Comparison of ENCODE assay signal across 8 mouse cellular contexts in the genomic region with DNA sequence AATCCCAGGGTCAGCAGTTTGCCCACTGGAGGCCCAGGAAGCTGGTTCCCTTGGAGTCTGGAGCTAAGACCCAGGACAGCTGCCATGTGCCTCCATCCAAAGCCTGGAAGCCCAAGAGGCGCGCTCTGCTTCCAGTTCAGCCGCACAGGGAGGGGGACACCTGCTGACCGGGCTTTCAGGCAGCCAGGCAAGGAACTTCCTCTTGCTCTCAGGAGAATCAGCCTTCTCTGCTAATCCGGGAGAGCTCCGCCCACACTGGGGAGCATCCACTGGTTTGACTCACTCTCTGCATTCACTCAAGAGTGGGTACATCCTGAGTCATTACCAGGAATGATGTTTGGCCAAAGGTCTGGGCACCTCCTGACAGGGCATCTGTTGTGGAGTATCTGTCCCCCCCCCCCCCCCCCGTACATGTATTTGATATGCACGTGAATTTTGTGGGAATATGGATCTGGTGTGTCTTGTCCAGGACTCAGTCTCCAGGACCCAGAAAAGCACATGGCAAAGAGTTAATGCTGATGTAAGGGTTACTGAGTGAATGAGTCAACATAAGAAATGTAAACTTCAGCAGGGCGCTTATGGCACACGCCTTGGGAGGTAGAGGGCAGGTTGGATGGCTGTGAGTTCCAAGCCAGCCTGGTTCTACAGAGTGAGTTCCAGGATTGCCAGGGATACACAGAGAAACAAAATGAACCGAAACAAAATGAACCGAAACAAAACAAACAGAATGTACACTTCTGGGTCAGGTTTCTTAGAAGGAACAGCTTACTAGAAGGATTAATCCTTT. TPM values are rescaled to one million over a fixed set of nuclear protein-coding genes. Genes with fewer than 3 reads are reported as not detected.
A peak's percentile ranks its signal among the peaks of the same experiment; 100 is the strongest.
DNase-seq lines count a peak whose midpoint lies in the region; ATAC-seq and TF ChIP-seq lines count a peak whose summit lies in the region.
"Had no signal": no experiment of that assay in that cellular context is flagged by ENCODE, and none has a peak within 500 bp of the region (broad histone marks: within the 10 kb centered on the region; RNA-seq: fewer than 3 reads in every experiment).

No protein-coding gene starts in this region.

- no peaks in the 10 kb centered on the region; the same call in 1 of the 2 replicates for H3K36me3 ChIP-seq in liver, embryonic 11.5 days (ENCODE audit: control insufficient read depth, insufficient read depth, low read length)
- H3K36me3 ChIP-seq in ES-E14 (ENCODE audit: control insufficient read depth, insufficient read depth, low read length, poor library complexity, severe bottlenecking), result no peaks in the 10 kb centered on the region
- H3K36me3 ChIP-seq in kidney, embryonic 14.5 days (ENCODE audit: control insufficient read depth, insufficient read depth, low read length), result no peaks in the 10 kb centered on the region
- H3K36me3 ChIP-seq: limb, embryonic 13.5 days had no signal

- 0 out of 2 replicates have a peak, but pooled peaks cover 4% of the 10 kb centered on the region for H3K4me1 ChIP-seq in liver, embryonic 11.5 days (replicated peaks; ENCODE audit: control insufficient read depth, insufficient read depth, low read length)
- H3K4me1 ChIP-seq in ES-E14 (ENCODE audit: control insufficient read depth in 2 of 2, insufficient read depth in 2 of 2, low read length in 2 of 2, poor library complexity in 1 of 2), result peaks cover 2 to 20% of the 10 kb centered on the region in 2 experiments; a peak in 2 of 4 replicates
- H3K4me1 ChIP-seq in olfactory bulb, adult 2 months (ENCODE audit: control insufficient read depth, insufficient read depth, low read length), result peaks cover 21% of the 10 kb centered on the region
- peaks cover 14% of the 10 kb centered on the region; the same call in 1 of the 2 replicates for H3K4me1 ChIP-seq in kidney, embryonic 14.5 days (ENCODE audit: control insufficient read depth, insufficient read depth, low read length)

- DNase-seq in liver, result peak; percentile 29
- DNase-seq in liver, embryonic 11.5 days (ENCODE audit: low spot score), result no peak
- no peak for DNase-seq in ES-E14 (ENCODE audit: low read depth, low spot score)
- peak; percentile 65 to 79 for DNase-seq in adrenal gland, postnatal 36 days
- no peak for DNase-seq in layer of hippocampus, postnatal 36 days

- no peak for ATAC-seq in liver, embryonic 11.5 days (replicated peaks; ENCODE audit: low FRiP score)
- no peak for ATAC-seq in kidney, embryonic 14.5 days (ENCODE audit: low FRiP score, low TSS enrichment)

- WGBS in liver, embryonic 11.5 days, result 32% methylated on average over 12 of the region's 12 CpGs
- WGBS in olfactory bulb, adult 2 months, result 29% methylated on average over 12 of the region's 12 CpGs
- WGBS in kidney, embryonic 14.5 days, result 34% methylated on average over 12 of the region's 12 CpGs

- no peak overlapping the region for H3K27ac ChIP-seq in liver, embryonic 11.5 days (ENCODE audit: low read depth, low read length)
- H3K27ac ChIP-seq in ES-E14 (ENCODE audit: insufficient read depth, low read depth, low read length, poor library complexity, severe bottlenecking), result no peak overlapping the region
- H3K27ac ChIP-seq in olfactory bulb, adult 2 months (ENCODE audit: insufficient read depth, low read depth, low read length), result peak overlapping the region; percentile 60; the same call in 1 of the 2 replicates
- no peak overlapping the region for H3K27ac ChIP-seq in kidney, embryonic 14.5 days (ENCODE audit: low read depth, low read length)

- no peak overlapping the region for H3K4me2 ChIP-seq in liver, embryonic 11.5 days
- H3K4me2 ChIP-seq in kidney, embryonic 14.5 days (replicated peaks; ENCODE audit: low read depth, low read length), result no peak overlapping the region
- H3K4me2 ChIP-seq: limb, embryonic 13.5 days had no signal

- in situ Hi-C loops in ES-E14 (cut with MboI; ENCODE audit: low sequenced_read_pairs in 2 of 2, unreplicated experiment in 2 of 2), result no loop called here

- no peak for TF ChIP-seq POLR2A in olfactory bulb, adult 2 months (IDR thresholded peaks at IDR 0.05; ENCODE audit: insufficient read depth, low read depth, low read length)

- no peak overlapping the region for H3K9ac ChIP-seq in liver, embryonic 11.5 days (ENCODE audit: low read depth, low read length)
- H3K9ac ChIP-seq in ES-E14 (ENCODE audit: insufficient read depth, low read depth, low read length, poor library complexity, severe bottlenecking), result no peak overlapping the region
- no peak overlapping the region for H3K9ac ChIP-seq in kidney, embryonic 14.5 days (ENCODE audit: low read depth, low read length)
- H3K9ac ChIP-seq: limb, embryonic 13.5 days had no signal

- no peak overlapping the region for H3K4me3 ChIP-seq in liver, embryonic 11.5 days (ENCODE audit: low read depth, low read length)
- H3K4me3 ChIP-seq in ES-E14 (ENCODE audit: insufficient read depth in 1 of 2, low read depth in 1 of 2, low read length in 2 of 2, poor library complexity in 1 of 2, severe bottlenecking in 1 of 2), result no peak overlapping the region
- H3K4me3 ChIP-seq in olfactory bulb, adult 2 months (ENCODE audit: insufficient read depth, low read depth, low read length), result no peak overlapping the region
- no peak overlapping the region for H3K4me3 ChIP-seq in kidney, embryonic 14.5 days (ENCODE audit: low read length)
- H3K4me3 ChIP-seq: limb, embryonic 13.5 days had no signal

- peaks cover 5% of the 10 kb centered on the region; the same call in 1 of the 2 replicates for H3K9me3 ChIP-seq in liver, embryonic 11.5 days (ENCODE audit: control insufficient read depth, low read length)
- no peaks in the 10 kb centered on the region for H3K9me3 ChIP-seq in ES-E14 (ENCODE audit: control insufficient read depth, insufficient read depth, low read depth, low read length)
- H3K9me3 ChIP-seq in kidney, embryonic 14.5 days (ENCODE audit: control insufficient read depth, low read length), result no peaks in the 10 kb centered on the region
- H3K9me3 ChIP-seq: limb, embryonic 13.5 days had no signal

- TF ChIP-seq CTCF in olfactory bulb, adult 2 months (IDR thresholded peaks at IDR 0.05; ENCODE audit: insufficient read depth, low read depth, low read length), result no peak

- peaks cover 12% of the 10 kb centered on the region for H3K27me3 ChIP-seq in liver, embryonic 11.5 days (replicated peaks; ENCODE audit: control insufficient read depth, insufficient read depth, low read length)
- H3K27me3 ChIP-seq in kidney, embryonic 14.5 days (ENCODE audit: control insufficient read depth, insufficient read depth, low read length), result no peaks in the 10 kb centered on the region
- H3K27me3 ChIP-seq: limb, embryonic 13.5 days had no signal

TF ChIP-seq in ES-E14, 5 proteins besides CTCF, POLR2A, EP300 and RAD21:
- TF ChIP-seq MAFK (IDR thresholded peaks at IDR 0.05; ENCODE audit: insufficient read depth, low read depth, low read length) (peak; percentile 57; the same call in 1 of the 2 replicates), CHD2 (IDR thresholded peaks at IDR 0.05; ENCODE audit: low read depth, low read length) (no peak)

RNA-seq across cellular contexts. Expression of a gene that starts 10.0 kb away (rescaled TPM):
- 14.0 and 17.2 TPM in 2 replicates for polyA plus RNA-seq in liver, embryonic 11.5 days (2014; fragmentation: Nextera tagmentation; extraction: Ambion mirVana)
- 19.8 and 19.9 TPM in 2 replicates for total RNA-seq in ES-E14 (2012; rRNA removed)
- 100 to 1,000 TPM; 217 to 310 TPM for total RNA-seq in adrenal gland, postnatal 36 days (2021)
- not detected in 2 replicates for polyA plus RNA-seq in olfactory bulb, adult 2 months (2012; ENCODE audit: insufficient read depth, insufficient read length, low replicate concordance, missing spikeins)
- 34.6 and 35.0 TPM in 2 replicates for polyA plus RNA-seq in kidney, embryonic 14.5 days (2014; fragmentation: Nextera tagmentation; extraction: Ambion mirVana)
- total RNA-seq in layer of hippocampus, postnatal 36 days (2021), result 100 to 1,000 TPM; 266 to 300 TPM

Comparison
In these comparisons a context has a peak if more than half of its experiments do, and no peak if none do; other contexts are left out.
1. DNase-seq: peak in liver (single experiment) and adrenal gland, postnatal 36 days (2 of 2); none in liver, embryonic 11.5 days (single experiment), ES-E14 (single experiment) and layer of hippocampus, postnatal 36 days (0 of 2).
2. RNA of a gene that starts 10.0 kb away (total RNA-seq): 217 to 310 TPM in adrenal gland, postnatal 36 days and 266 to 300 TPM in layer of hippocampus, postnatal 36 days; 19.8 to 19.9 TPM in ES-E14; every median in the first group is over 10 times any median in the second.